In the genomic region with DNA sequence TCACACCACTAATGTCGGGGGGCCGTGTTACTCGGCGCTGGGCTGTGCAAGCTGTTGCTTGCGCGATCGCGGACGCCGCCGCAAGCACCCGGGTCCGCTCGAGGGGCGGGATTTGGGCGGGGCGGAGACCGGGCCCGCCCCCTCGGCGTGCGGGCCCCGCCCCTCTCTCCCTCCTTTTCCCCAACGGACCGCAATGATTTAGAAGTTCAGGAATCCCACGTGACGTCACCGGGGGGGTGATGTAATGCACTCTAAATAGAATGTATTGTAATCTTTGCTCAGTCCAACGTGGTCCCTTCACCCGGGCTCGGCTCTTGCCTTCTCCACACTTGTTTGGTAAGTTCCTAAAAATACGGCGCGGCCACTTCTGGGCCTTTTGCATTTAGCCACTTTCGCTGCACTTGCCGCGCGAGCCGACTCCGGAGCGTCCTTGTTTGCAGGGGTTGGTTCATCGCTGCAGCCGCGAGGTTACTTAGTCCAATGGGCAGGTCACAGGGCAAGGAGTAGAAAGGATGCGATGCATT, we compare ENCODE assay signal across 8 mouse cellular contexts. TPM values are rescaled to one million over a fixed set of nuclear protein-coding genes. Genes with fewer than 3 reads are reported as not detected.
A peak's percentile ranks its signal among the peaks of the same experiment; 100 is the strongest.
DNase-seq lines count a peak whose midpoint lies in the region; ATAC-seq lines count a peak whose summit lies in the region.

Creb5 (plus strand) TSS at position 233 of the 524 bp plus-strand sequence.

- peak within 1 kb of the TSS; percentile 96 for H3K4me2 ChIP-seq in hindbrain, embryonic 15.5 days

- H3K27ac ChIP-seq in hindbrain, embryonic 15.5 days (replicated peaks): no peak within 1 kb of the TSS

- peak within 1 kb of the TSS; percentile 42 for H3K4me3 ChIP-seq in hindbrain, embryonic 15.5 days

- DNase-seq in R1 (ENCODE audit: low read depth, low spot score): peak; percentile 91
- DNase-seq in cerebellum, postnatal 25 days: peak; percentile 92 to 96
- peak; percentile 96 for DNase-seq in gastrocnemius, adult 18-20 months (ENCODE audit: low spot score)
- DNase-seq in left cerebral cortex, adult 11 months (ENCODE audit: low spot score): peak; percentile 64
- DNase-seq in lung, postnatal 36 days: peak; percentile 96
- DNase-seq in retina, embryonic 14.5 days (ENCODE audit: low spot score): peak; percentile 95
- DNase-seq in urinary bladder, adult 18-20 months (ENCODE audit: low spot score in 2 of 2): peak; percentile 71 to 84

- H3K9ac ChIP-seq in hindbrain, embryonic 15.5 days: peak within 1 kb of the TSS; percentile 32

- WGBS in hindbrain, embryonic 15.5 days: 0% methylated on average over 44 of the region's 45 CpGs

- ATAC-seq in hindbrain, embryonic 15.5 days (ENCODE audit: low FRiP score, low read depth): peak; percentile 79

- no peaks in the 10 kb centered on the region for H3K9me3 ChIP-seq in hindbrain, embryonic 15.5 days

- peaks cover 33% of the 10 kb centered on the region for H3K4me1 ChIP-seq in hindbrain, embryonic 15.5 days (replicated peaks)

- peaks cover 75% of the 10 kb centered on the region for H3K27me3 ChIP-seq in hindbrain, embryonic 15.5 days

- H3K36me3 ChIP-seq in hindbrain, embryonic 15.5 days: no peaks in the 10 kb centered on the region

RNA-seq across cellular contexts. Expression of gene Creb5, which starts in this region (rescaled TPM):
- 1 to 10 TPM; 3.5 to 7.0 TPM for total RNA-seq in gastrocnemius, adult 18-20 months (2021)
- polyA plus RNA-seq in hindbrain, embryonic 15.5 days (2015; fragmentation: Nextera tagmentation; extraction: Ambion mirVana): 3.9 and 5.0 TPM in 2 replicates
